Comparison of ENCODE assay signal across 11 mouse cellular contexts in the genomic region with DNA sequence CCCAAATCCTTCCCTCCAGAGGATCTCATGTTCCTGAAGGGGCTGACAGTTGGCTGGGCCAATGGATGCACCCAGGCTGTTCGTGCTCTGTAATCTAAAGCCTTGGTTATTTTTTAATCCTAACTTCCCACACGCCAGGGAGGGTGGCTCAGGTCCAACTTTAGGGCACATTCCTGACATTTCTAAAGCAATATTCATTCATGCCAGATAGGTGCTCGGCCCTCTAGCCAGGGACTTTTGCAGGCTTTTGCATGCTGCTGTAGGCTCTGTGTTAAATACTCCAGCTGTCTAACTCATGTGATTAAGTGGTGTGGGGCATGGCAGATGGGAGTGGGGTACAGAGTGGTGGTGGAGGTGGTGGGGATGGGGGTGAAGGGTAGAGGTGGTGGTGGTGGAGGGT.
DNase-seq lines count a peak whose midpoint lies in the region; ATAC-seq and TF ChIP-seq lines count a peak whose summit lies in the region.
"Had no signal": no experiment of that assay in that cellular context is flagged by ENCODE, and none has a peak within 500 bp of the region (broad histone marks: within the 10 kb centered on the region; RNA-seq: fewer than 3 reads in every experiment).

No protein-coding gene starts in this region.

- H3K4me3 ChIP-seq in heart, embryonic 14.5 days (ENCODE audit: control insufficient read depth in 1 of 2, insufficient read depth in 1 of 2, low read depth in 1 of 2, low read length in 2 of 2): no peak overlapping the region
- no peak overlapping the region for H3K4me3 ChIP-seq in myocyte
- no peak overlapping the region for H3K4me3 ChIP-seq in layer of hippocampus, adult 2 months
- no peak overlapping the region for H3K4me3 ChIP-seq in forebrain, embryonic 14.5 days (ENCODE audit: low read depth, low read length)
- no peak overlapping the region for H3K4me3 ChIP-seq in intestine, postnatal 0 days (ENCODE audit: low read depth, low read length)
- H3K4me3 ChIP-seq: embryonic facial prominence, embryonic 15.5 days had no signal

- no peak overlapping the region for H3K9ac ChIP-seq in heart, embryonic 14.5 days (ENCODE audit: low read length)
- H3K9ac ChIP-seq in forebrain, embryonic 14.5 days (ENCODE audit: low read length): no peak overlapping the region
- H3K9ac ChIP-seq in intestine, postnatal 0 days (ENCODE audit: low read depth, low read length): no peak overlapping the region
- H3K9ac ChIP-seq: embryonic facial prominence, embryonic 15.5 days had no signal

- no peak for TF ChIP-seq CTCF in layer of hippocampus, adult 2 months (conservative IDR thresholded peaks at IDR 0.05)
- TF ChIP-seq CTCF in intestine, postnatal 0 days (IDR thresholded peaks at IDR 0.05; ENCODE audit: low read depth): no peak

- no peak for TF ChIP-seq POLR2A in myocyte (IDR thresholded peaks at IDR 0.05; ENCODE audit: insufficient read length, low read depth)

- ATAC-seq in heart, embryonic 14.5 days (ENCODE audit: insufficient number of reproducible peaks, insufficient read depth, low FRiP score, low read depth): peak; percentile 50; the same call in 1 of the 2 replicates
- ATAC-seq in forebrain, embryonic 14.5 days: no peak
- ATAC-seq in intestine, postnatal 0 days: no peak

- peak; percentile 20 for DNase-seq in ovary, adult 18-20 months (ENCODE audit: low spot score)
- no peak for DNase-seq in ovary, postnatal 10 days (ENCODE audit: low spot score)
- peak; percentile 89 for DNase-seq in kidney, postnatal 14 days
- DNase-seq in layer of hippocampus, adult 2 months (ENCODE audit: low spot score in 2 of 2): no peak
- no peak for DNase-seq in forebrain, embryonic 14.5 days (ENCODE audit: low spot score)
- DNase-seq: gastrocnemius, postnatal 25 days had no signal

- H3K27ac ChIP-seq in heart, embryonic 14.5 days (replicated peaks in 1 of 2; ENCODE audit: control insufficient read depth in 1 of 2, insufficient read depth in 1 of 2, low read depth in 2 of 2, low read length in 2 of 2): peak overlapping the region; percentile 37 to 41; a peak in 3 of 4 replicates
- no peak overlapping the region for H3K27ac ChIP-seq in layer of hippocampus, adult 2 months
- no peak overlapping the region for H3K27ac ChIP-seq in forebrain, embryonic 14.5 days (ENCODE audit: low read depth, low read length)
- no peak overlapping the region for H3K27ac ChIP-seq in intestine, postnatal 0 days (ENCODE audit: low read depth, low read length)
- H3K27ac ChIP-seq: embryonic facial prominence, embryonic 15.5 days; macrophage had no signal

- no peaks in the 10 kb centered on the region for H3K36me3 ChIP-seq in heart, embryonic 14.5 days (ENCODE audit: control insufficient read depth, insufficient read depth, low read length)
- H3K36me3 ChIP-seq in myocyte (ENCODE audit: control insufficient read depth, insufficient read depth): no peaks in the 10 kb centered on the region
- no peaks in the 10 kb centered on the region for H3K36me3 ChIP-seq in forebrain, embryonic 14.5 days (ENCODE audit: control insufficient read depth, insufficient read depth, low read length)
- no peaks in the 10 kb centered on the region for H3K36me3 ChIP-seq in intestine, postnatal 0 days (ENCODE audit: control insufficient read depth, insufficient read depth)
- H3K36me3 ChIP-seq: embryonic facial prominence, embryonic 15.5 days had no signal

- H3K9me3 ChIP-seq in heart, embryonic 14.5 days (ENCODE audit: control insufficient read depth, low read length): no peaks in the 10 kb centered on the region
- no peaks in the 10 kb centered on the region for H3K9me3 ChIP-seq in forebrain, embryonic 14.5 days (replicated peaks; ENCODE audit: control insufficient read depth, low read length)
- no peaks in the 10 kb centered on the region for H3K9me3 ChIP-seq in intestine, postnatal 0 days (ENCODE audit: control insufficient read depth)
- H3K9me3 ChIP-seq: embryonic facial prominence, embryonic 15.5 days had no signal

- 2% methylated on average over 3 of the region's 3 CpGs for WGBS in heart, embryonic 14.5 days
- WGBS in forebrain, embryonic 14.5 days: 52% methylated on average over 3 of the region's 3 CpGs
- WGBS in intestine, postnatal 0 days: 30% methylated on average over 3 of the region's 3 CpGs

- H3ac ChIP-seq in myocyte (ENCODE audit: control insufficient read depth, insufficient read length): no peak overlapping the region

- H3K4me2 ChIP-seq in heart, embryonic 14.5 days (ENCODE audit: low read length): no peak overlapping the region
- no peak overlapping the region for H3K4me2 ChIP-seq in myocyte (ENCODE audit: low read depth)
- no peak overlapping the region for H3K4me2 ChIP-seq in forebrain, embryonic 14.5 days (ENCODE audit: low read length)
- H3K4me2 ChIP-seq in intestine, postnatal 0 days (replicated peaks; ENCODE audit: low read depth): no peak overlapping the region
- H3K4me2 ChIP-seq: embryonic facial prominence, embryonic 15.5 days had no signal

- H3K27me3 ChIP-seq in heart, embryonic 14.5 days (ENCODE audit: control insufficient read depth, insufficient read depth, low read length): no peaks in the 10 kb centered on the region
- H3K27me3 ChIP-seq in myocyte (ENCODE audit: control insufficient read depth, insufficient read depth, insufficient read length): no peaks in the 10 kb centered on the region
- H3K27me3 ChIP-seq in forebrain, embryonic 14.5 days (replicated peaks; ENCODE audit: control insufficient read depth, insufficient read depth, low read length): no peaks in the 10 kb centered on the region
- no peaks in the 10 kb centered on the region for H3K27me3 ChIP-seq in intestine, postnatal 0 days (replicated peaks; ENCODE audit: control insufficient read depth, insufficient read depth, low read length)
- H3K27me3 ChIP-seq: embryonic facial prominence, embryonic 15.5 days had no signal

- peaks cover 10 to 16% of the 10 kb centered on the region in 2 experiments for H3K4me1 ChIP-seq in heart, embryonic 14.5 days (ENCODE audit: control insufficient read depth in 2 of 2, insufficient read depth in 2 of 2, low read length in 2 of 2)
- no peaks in the 10 kb centered on the region for H3K4me1 ChIP-seq in forebrain, embryonic 14.5 days (ENCODE audit: control insufficient read depth, insufficient read depth, low read length)
- H3K4me1 ChIP-seq in intestine, postnatal 0 days (replicated peaks; ENCODE audit: control insufficient read depth, insufficient read depth, low read length): no peaks in the 10 kb centered on the region

- H3K79me2 ChIP-seq in myocyte (ENCODE audit: control insufficient read depth, insufficient read depth): no peaks in the 10 kb centered on the region

TF ChIP-seq in myocyte, 11 proteins besides CTCF, POLR2A, EP300 and RAD21:
- TF ChIP-seq POLR2AphosphoS2 (IDR thresholded peaks at IDR 0.05; ENCODE audit: insufficient read length, low read depth) (no peak), E2F4 (IDR thresholded peaks at IDR 0.05; ENCODE audit: insufficient read depth) (no peak), USF1 (IDR thresholded peaks at IDR 0.05; ENCODE audit: low read depth) (no peak), TCF3 (IDR thresholded peaks at IDR 0.05; ENCODE audit: insufficient read length, low read depth) (no peak), MYOD1 (IDR thresholded peaks at IDR 0.05; ENCODE audit: control insufficient read depth in 1 of 3, insufficient read length in 2 of 3, low read depth in 2 of 3) (peak in 1 of 3 experiments; percentile 53), SRF (IDR thresholded peaks at IDR 0.05; ENCODE audit: control insufficient read depth, insufficient read length, low read depth) (no peak), TCF12 (IDR thresholded peaks at IDR 0.05; ENCODE audit: insufficient read depth, poor library complexity, severe bottlenecking) (no peak), MYOG (IDR thresholded peaks at IDR 0.05; ENCODE audit: control insufficient read depth in 1 of 3, insufficient read depth in 1 of 3, insufficient read length in 2 of 3, low read depth in 2 of 3) (peak in 2 of 3 experiments; percentile 11 to 58), MAX (IDR thresholded peaks at IDR 0.05; ENCODE audit: low read depth) (no peak), REST (IDR thresholded peaks at IDR 0.05; ENCODE audit: insufficient read depth, insufficient read length) (no peak), CEBPB (IDR thresholded peaks at IDR 0.05; ENCODE audit: insufficient read depth, poor library complexity, severe bottlenecking) (no peak)

Comparison
In these comparisons a context has a peak if more than half of its experiments do, and no peak if none do; other contexts are left out.
1. DNase-seq: peak in ovary, adult 18-20 months (single experiment) and kidney, postnatal 14 days (single experiment); none in ovary, postnatal 10 days (single experiment), layer of hippocampus, adult 2 months (0 of 2) and forebrain, embryonic 14.5 days (single experiment).
2. H3K27ac ChIP-seq: peak in heart, embryonic 14.5 days (2 of 2); none in layer of hippocampus, adult 2 months (single experiment), forebrain, embryonic 14.5 days (single experiment) and intestine, postnatal 0 days (single experiment).